Mouse (Mus musculus): Measurements from ENCODE around the gene Wdr5.

DNA sequence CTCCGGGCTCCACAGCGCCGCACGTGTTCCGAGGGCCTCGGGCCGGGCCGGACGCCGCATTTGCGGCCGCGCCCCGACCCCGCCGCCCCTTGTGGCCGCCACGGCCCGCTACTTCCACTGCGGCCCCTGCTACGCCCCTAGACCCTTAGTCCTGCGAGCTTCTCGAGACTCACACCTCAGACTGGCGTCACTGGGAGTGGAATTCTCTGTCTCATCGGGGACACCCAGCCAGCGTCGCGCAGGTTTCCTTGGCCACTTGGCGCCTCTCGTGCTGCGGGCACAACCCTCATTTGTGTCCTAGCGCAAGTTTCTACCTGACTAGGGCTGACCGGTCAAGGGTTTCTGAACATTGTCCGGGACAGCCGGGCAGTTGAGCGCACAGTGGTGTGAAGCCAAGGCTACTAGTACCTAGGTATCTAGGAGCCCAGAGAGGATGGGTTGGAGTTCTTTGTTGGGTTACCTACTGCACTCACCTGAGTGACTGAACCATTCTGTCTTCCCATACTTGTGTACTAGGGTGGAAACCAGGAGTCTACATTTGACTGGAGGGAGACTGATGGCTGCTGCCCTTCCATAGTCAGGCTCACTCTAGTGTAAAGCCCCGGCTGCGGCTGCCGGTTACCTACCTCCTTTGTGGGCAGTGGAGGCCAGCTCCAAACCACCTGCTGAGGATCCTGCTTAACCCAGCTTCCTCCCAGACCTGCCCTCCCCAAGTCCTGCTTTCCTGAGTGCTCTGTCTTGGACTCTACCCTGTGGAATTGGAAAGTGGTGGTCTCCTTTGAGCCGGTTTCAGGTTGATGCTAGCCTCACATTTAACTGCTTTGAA is 597 bp downstream of the Wdr5 start:
- no peak for TF ChIP-seq CTCF (IDR thresholded peaks at IDR 0.05; ENCODE audit: extremely low read depth, insufficient read length, insufficient replicate concordance, low read depth, low read length)
- no peak for TF ChIP-seq POLR2A (IDR thresholded peaks at IDR 0.05; ENCODE audit: low read depth, low read length)
